Mouse (Mus musculus): ENCODE measurements at regions not wholly inside any gene's neighbourhood (a gene's known extent, or its start where the extent isn't known, plus 50 kb on each side); places are given as distances from the start of the nearest gene placed in this dataset.

- no peak for TF ChIP-seq CTCF (IDR thresholded peaks at IDR 0.05)
- no peak for TF ChIP-seq EP300 (IDR thresholded peaks at IDR 0.05)
Observed at GRCm38 (mm10) chr16:51048650-51049049, 457.7 kb upstream of the Ccdc54 start.
